Mouse (Mus musculus) limb, embryonic 14.5 days (tissue): ENCODE measurements around the gene Pbp2. TPM values are rescaled to one million over a fixed set of nuclear protein-coding genes. Genes with fewer than 3 reads are reported as not detected.

Experiments
- ATAC-seq: fragments of 200-750 bp; cut with Nextera tagmentation; 2 replicates; pipeline ENCODE4 v1.8.0; 2017; ENCODE audit warnings: low read depth, moderate number of reproducible peaks, moderate TSS enrichment; ENCODE audit not compliant: low FRiP score
- DNase-seq: peaks from one replicate; pipeline ENCODE4 v3.0.0-alpha.2; 2015; ENCODE audit warnings: low spot score
- H3K27ac ChIP-seq: fragments of 300-500 bp; sonication (generic); replicated peaks from 2 replicates; pipeline ENCODE4 v1.5.1; 2014; ENCODE audit warnings: low read depth, mild to moderate bottlenecking, low read length, moderate library complexity, mixed read lengths
- H3K27me3 ChIP-seq: fragments of 300-500 bp; sonication (generic); 2 replicates; pipeline ENCODE4 v1.6.1; 2014; ENCODE audit warnings: low read length, mixed read lengths; ENCODE audit not compliant: control insufficient read depth, insufficient read depth
- H3K36me3 ChIP-seq: fragments of 300-500 bp; sonication (generic); 2 replicates; pipeline ENCODE4 v1.6.1; 2014; ENCODE audit warnings: mild to moderate bottlenecking, low read length, moderate library complexity, mixed read lengths; ENCODE audit not compliant: control insufficient read depth, insufficient read depth
- H3K4me1 ChIP-seq: fragments of 300-500 bp; sonication (generic); 2 replicates; pipeline ENCODE4 v1.6.1; 2014; ENCODE audit warnings: antibody characterized with exemption, low read length, mixed read lengths; ENCODE audit not compliant: control insufficient read depth, insufficient read depth
- H3K4me2 ChIP-seq: fragments of 300-500 bp; sonication (generic); replicated peaks from 2 replicates; pipeline ENCODE4 v1.6.1; 2014; ENCODE audit warnings: low read depth, mild to moderate bottlenecking, low read length, moderate library complexity; ENCODE audit not compliant: severe bottlenecking
- H3K4me3 ChIP-seq: fragments of 300-500 bp; sonication (generic); replicated peaks from 2 replicates; pipeline ENCODE4 v1.5.1; 2014; ENCODE audit warnings: low read length
- H3K9ac ChIP-seq: fragments of 300-500 bp; sonication (generic); 2 replicates; pipeline ENCODE4 v1.6.1; 2014; ENCODE audit warnings: mild to moderate bottlenecking, low read depth, low read length, moderate library complexity; ENCODE audit not compliant: severe bottlenecking
- H3K9me3 ChIP-seq: fragments of 300-500 bp; sonication (generic); 2 replicates; pipeline ENCODE4 v1.6.1; 2016; ENCODE audit warnings: low read length; ENCODE audit not compliant: control insufficient read depth
- POLR2A ChIP-seq: fragments of 200-500 bp; IDR thresholded peaks from 2 replicates; pipeline ENCODE4 v1.8.0; 2012; ENCODE audit warnings: inconsistent platforms, mild to moderate bottlenecking, moderate library complexity, borderline replicate concordance; ENCODE audit not compliant: insufficient read depth, insufficient read length; ENCODE audit errors: extremely low read depth
- WGBS: fragments of 180-500 bp; shearing (Covaris S2); extraction: QIAGEN DNeasy Blood & Tissue Kit; methylation state at CpG from one replicate; pipeline ENCODE4 v1.1.7; 2014; 5-methylcytosine and 5-hydroxymethylcytosine counted together
- polyA plus RNA-seq, 2 experiments: library from polyadenylated mRNA; depleted of rRNA in 1 of 2; stranded (reverse) in 1 of 2; unstranded in 1 of 2; fragments of >200 nt; fragmentation: Nextera tagmentation in 1 of 2; extraction: Ambion mirVana in 1 of 2; gene quantifications; 2 replicates each; pipeline versions ENCODE4 v1.2.1 to v1.2.3; 2012 to 2014

Pbp2 gene
- polyA plus RNA-seq, 2 experiments, result 0.29 to 0.34 TPM

- ATAC-seq (no peak), DNase-seq (no peak)
- H3K4me1 ChIP-seq, result peaks cover 4% of the 10 kb centered on the region; the same call in 1 of the 2 replicates
- H3K36me3 ChIP-seq, result no peaks in the 10 kb centered on the region
- H3K4me2 ChIP-seq, result no peak overlapping the region
- no peak overlapping the region for H3K9ac ChIP-seq
- H3K4me3 ChIP-seq, result no peak overlapping the region
- WGBS, result 87% methylated on average over 10 of the region's 10 CpGs
- TF ChIP-seq POLR2A, result no peak
- H3K27ac ChIP-seq, result no peak overlapping the region
- no peaks in the 10 kb centered on the region for H3K9me3 ChIP-seq
- H3K27me3 ChIP-seq, result no peaks in the 10 kb centered on the region
Observed at GRCm38 (mm10) chr6:135302421-135303125, 7.6 kb downstream of the Pbp2 start.

DNA sequence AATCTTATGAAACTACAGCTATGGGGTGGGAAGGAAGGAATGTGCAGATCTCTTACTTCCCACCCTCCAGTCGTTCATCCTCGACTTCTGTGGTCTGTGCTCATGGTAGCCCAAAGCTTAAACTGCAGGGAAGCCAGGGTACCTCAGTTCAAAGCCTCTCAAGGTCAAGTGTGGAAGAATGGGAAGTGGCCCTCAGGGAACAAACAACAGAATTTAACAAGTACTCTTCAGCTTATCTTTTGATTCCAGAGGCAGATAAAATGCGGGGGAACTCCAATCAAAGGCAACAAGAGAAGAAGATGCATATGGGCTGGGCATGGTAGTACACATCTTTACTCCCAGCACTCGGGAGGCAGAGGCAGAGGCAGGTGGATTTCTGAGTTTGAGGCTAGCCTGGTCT is 9.7 kb downstream of the Pbp2 start:
- peaks cover 14% of the 10 kb centered on the region for H3K4me1 ChIP-seq
- TF ChIP-seq POLR2A, result no peak
- DNase-seq (no peak), ATAC-seq (no peak)
- H3K9me3 ChIP-seq, result no peaks in the 10 kb centered on the region
- no peaks in the 10 kb centered on the region for H3K36me3 ChIP-seq
- WGBS, result 86% methylated on average over 4 of the region's 4 CpGs
- H3K9ac ChIP-seq, result no peak overlapping the region
- no peak overlapping the region for H3K4me3 ChIP-seq
- no peaks in the 10 kb centered on the region for H3K27me3 ChIP-seq
- H3K4me2 ChIP-seq, result no peak overlapping the region
- H3K27ac ChIP-seq, result no peak overlapping the region

- H3K4me1 ChIP-seq, result peaks cover 18% of the 10 kb centered on the region
- DNase-seq (no peak), ATAC-seq (no peak)
- TF ChIP-seq POLR2A, result no peak
- no peaks in the 10 kb centered on the region for H3K27me3 ChIP-seq
- H3K4me2 ChIP-seq, result no peak overlapping the region
- H3K4me3 ChIP-seq, result no peak overlapping the region
- H3K36me3 ChIP-seq, result no peaks in the 10 kb centered on the region
- H3K9me3 ChIP-seq, result no peaks in the 10 kb centered on the region
- H3K9ac ChIP-seq, result no peak overlapping the region
- whole genome bisulfite sequencing, result 94% methylated on average over 7 of the region's 7 CpGs
- no peak overlapping the region for H3K27ac ChIP-seq
Observed at GRCm38 (mm10) chr6:135299024-135299550, 11.1 kb downstream of the Pbp2 start.

DNA sequence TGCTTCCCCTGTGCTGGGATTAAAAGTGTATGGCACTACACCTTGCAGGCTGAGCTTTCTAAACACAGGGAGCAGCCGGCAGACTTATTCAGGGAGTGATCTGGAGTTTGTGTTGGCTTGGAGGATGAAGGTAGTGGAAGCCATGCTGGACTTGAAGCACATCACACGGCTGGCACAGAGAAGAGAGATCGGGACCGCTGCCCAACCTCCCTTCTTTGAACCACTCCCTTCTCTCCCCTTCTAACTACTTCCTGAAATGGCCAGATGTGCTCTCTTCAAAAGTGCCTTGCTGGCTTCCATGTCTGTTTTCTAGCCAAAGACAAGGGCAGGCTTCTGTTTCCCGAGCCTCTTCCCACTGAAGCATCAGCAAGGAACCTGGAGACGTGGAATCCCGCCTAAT is 12.6 kb downstream of the Pbp2 start:
- no peak overlapping the region for H3K4me3 ChIP-seq
- TF ChIP-seq POLR2A, result no peak
- H3K9ac ChIP-seq, result no peak overlapping the region
- H3K9me3 ChIP-seq, result no peaks in the 10 kb centered on the region
- WGBS, result 79% methylated on average over 7 of the region's 7 CpGs
- H3K4me1 ChIP-seq, result peaks cover 18% of the 10 kb centered on the region
- DNase-seq (peak; percentile 19), ATAC-seq (no peak)
- H3K36me3 ChIP-seq, result no peaks in the 10 kb centered on the region
- no peaks in the 10 kb centered on the region for H3K27me3 ChIP-seq
- no peak overlapping the region for H3K4me2 ChIP-seq
- H3K27ac ChIP-seq, result no peak overlapping the region

GRCm38 (mm10) chr6:135296267-135296666 is 13.9 kb downstream of the Pbp2 start:
- Histone ChIP-seq H3K9ac (no peak overlapping the region), H3K27ac (no peak overlapping the region), H3K36me3 (no peaks in the 10 kb centered on the region), H3K4me1 (peaks cover 18% of the 10 kb centered on the region), H3K4me3 (no peak overlapping the region), H3K4me2 (no peak overlapping the region), H3K9me3 (no peaks in the 10 kb centered on the region), H3K27me3 (no peaks in the 10 kb centered on the region)
- WGBS, result 58% methylated on average over 17 of the region's 17 CpGs
- 0 out of 2 replicates have a peak, but pooled peaks have one; percentile 23 for ATAC-seq
- TF ChIP-seq POLR2A, result no peak
- no peak for DNase-seq
